In the genomic region with DNA sequence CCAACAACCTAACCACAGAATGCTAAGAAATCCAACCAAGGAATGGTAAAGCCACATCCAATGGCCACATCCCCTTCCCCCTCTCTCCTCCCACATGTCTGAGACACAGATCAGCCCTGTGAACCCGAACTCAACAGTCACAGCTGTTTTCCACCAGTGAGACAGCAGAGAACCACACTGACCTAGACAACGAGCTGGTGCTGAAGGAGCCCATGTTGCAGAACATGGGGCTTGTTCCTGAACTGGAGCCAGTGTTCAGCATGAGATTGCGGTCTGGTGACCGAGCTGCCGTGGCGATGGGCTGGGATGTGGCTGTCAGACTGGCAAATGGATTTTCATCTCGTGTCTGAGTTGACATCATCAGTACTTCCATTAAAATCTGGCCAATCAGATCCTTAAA, we compare ENCODE assay signal across 28 mouse cellular contexts. TPM values are rescaled to one million over a fixed set of nuclear protein-coding genes. Genes with fewer than 3 reads are reported as not detected.
DNase-seq lines count a peak whose midpoint lies in the region; ATAC-seq and TF ChIP-seq lines count a peak whose summit lies in the region.
"Had no signal": no experiment of that assay in that cellular context is flagged by ENCODE, and none has a peak within 500 bp of the region (broad histone marks: within the 10 kb centered on the region; RNA-seq: fewer than 3 reads in every experiment).

No protein-coding gene starts in this region.

- TF ChIP-seq EP300 in stomach, postnatal 0 days (optimal IDR thresholded peaks at IDR 0.05), result no peak

- no peak for TF ChIP-seq CTCF in stomach, postnatal 0 days (IDR thresholded peaks at IDR 0.05; ENCODE audit: low read depth)

- ATAC-seq in embryonic facial prominence, embryonic 14.5 days (ENCODE audit: low read depth), result peak; percentile 27; the same call in 1 of the 2 replicates
- no peak for ATAC-seq in limb, embryonic 13.5 days (ENCODE audit: low FRiP score, low read depth)
- peak; percentile 6; the same call in 1 of the 2 replicates for ATAC-seq in stomach, embryonic 14.5 days (ENCODE audit: insufficient number of reproducible peaks, insufficient read depth, low FRiP score, low read depth)
- ATAC-seq in stomach, postnatal 0 days (ENCODE audit: low FRiP score, low TSS enrichment), result no peak; the same call in 1 of the 2 replicates
- ATAC-seq: forebrain, embryonic 14.5 days; intestine, postnatal 0 days; liver, embryonic 12.5 days; midbrain, embryonic 15.5 days had no signal

- WGBS in embryonic facial prominence, embryonic 14.5 days, result 83% methylated on average over 7 of the region's 7 CpGs
- WGBS in embryonic facial prominence, embryonic 10.5 days, result 91% methylated on average over 7 of the region's 7 CpGs
- WGBS in limb, embryonic 13.5 days, result 86% methylated on average over 7 of the region's 7 CpGs
- 87% methylated on average over 7 of the region's 7 CpGs for WGBS in limb, embryonic 10.5 days
- 70% methylated on average over 7 of the region's 7 CpGs for WGBS in stomach, embryonic 14.5 days
- WGBS in stomach, postnatal 0 days, result 73% methylated on average over 7 of the region's 7 CpGs

- no peaks in the 10 kb centered on the region for H3K9me3 ChIP-seq in embryonic facial prominence, embryonic 14.5 days (ENCODE audit: control insufficient read depth, low read length)
- H3K9me3 ChIP-seq in embryonic facial prominence, embryonic 10.5 days, result no peaks in the 10 kb centered on the region
- H3K9me3 ChIP-seq in limb, embryonic 13.5 days, result no peaks in the 10 kb centered on the region; the same call in 1 of the 2 replicates
- no peaks in the 10 kb centered on the region for H3K9me3 ChIP-seq in limb, embryonic 10.5 days (replicated peaks)
- no peaks in the 10 kb centered on the region for H3K9me3 ChIP-seq in stomach, embryonic 14.5 days (ENCODE audit: control insufficient read depth, low read depth, low read length)
- no peaks in the 10 kb centered on the region for H3K9me3 ChIP-seq in stomach, postnatal 0 days (ENCODE audit: control insufficient read depth, low read length)
- H3K9me3 ChIP-seq: embryonic facial prominence, embryonic 13.5 days; G1E; heart, embryonic 10.5 days; limb, embryonic 12.5 days; liver, embryonic 12.5 days; midbrain, embryonic 15.5 days; stomach, embryonic 15.5 days had no signal

- no peaks in the 10 kb centered on the region for H3K27me3 ChIP-seq in embryonic facial prominence, embryonic 14.5 days (replicated peaks; ENCODE audit: control insufficient read depth, insufficient read depth, low read length)
- H3K27me3 ChIP-seq in embryonic facial prominence, embryonic 10.5 days (replicated peaks; ENCODE audit: low read depth, poor library complexity, severe bottlenecking), result no peaks in the 10 kb centered on the region
- H3K27me3 ChIP-seq in limb, embryonic 13.5 days, result no peaks in the 10 kb centered on the region
- no peaks in the 10 kb centered on the region for H3K27me3 ChIP-seq in limb, embryonic 10.5 days (ENCODE audit: low read depth, poor library complexity, severe bottlenecking)
- no peaks in the 10 kb centered on the region for H3K27me3 ChIP-seq in stomach, embryonic 14.5 days (ENCODE audit: control insufficient read depth, insufficient read depth, low read length)
- H3K27me3 ChIP-seq in stomach, postnatal 0 days (ENCODE audit: control insufficient read depth, insufficient read depth, low read length), result no peaks in the 10 kb centered on the region
- H3K27me3 ChIP-seq: CH12.LX; embryonic facial prominence, embryonic 13.5 days; limb, embryonic 12.5 days; liver, embryonic 12.5 days; midbrain, embryonic 15.5 days; stomach, embryonic 15.5 days had no signal

- no peak overlapping the region for H3K4me2 ChIP-seq in embryonic facial prominence, embryonic 14.5 days (ENCODE audit: low read depth, low read length)
- H3K4me2 ChIP-seq in limb, embryonic 13.5 days (replicated peaks), result no peak overlapping the region
- H3K4me2 ChIP-seq in stomach, embryonic 14.5 days (replicated peaks; ENCODE audit: low read depth, low read length), result no peak overlapping the region
- H3K4me2 ChIP-seq in stomach, postnatal 0 days (replicated peaks; ENCODE audit: low read depth), result no peak overlapping the region
- H3K4me2 ChIP-seq: embryonic facial prominence, embryonic 13.5 days; limb, embryonic 12.5 days; liver, embryonic 12.5 days; midbrain, embryonic 15.5 days; stomach, embryonic 15.5 days had no signal

- no peak overlapping the region for H3K9ac ChIP-seq in embryonic facial prominence, embryonic 14.5 days (ENCODE audit: low read depth, low read length)
- H3K9ac ChIP-seq in limb, embryonic 13.5 days, result no peak overlapping the region
- H3K9ac ChIP-seq in stomach, embryonic 14.5 days (replicated peaks; ENCODE audit: low read depth, low read length), result no peak overlapping the region
- H3K9ac ChIP-seq in stomach, postnatal 0 days (ENCODE audit: low read length), result no peak overlapping the region
- H3K9ac ChIP-seq: embryonic facial prominence, embryonic 13.5 days; limb, embryonic 12.5 days; liver, embryonic 12.5 days; midbrain, embryonic 15.5 days; stomach, embryonic 15.5 days had no signal

- no peak for DNase-seq in embryonic facial prominence, embryonic 14.5 days (ENCODE audit: low spot score)
- DNase-seq in embryonic facial prominence, embryonic 10.5 days (ENCODE audit: low spot score), result no peak
- no peak for DNase-seq in limb, embryonic 10.5 days (ENCODE audit: low spot score)
- no peak for DNase-seq in stomach, postnatal 0 days (ENCODE audit: low spot score)
- no peak for DNase-seq in right cerebral cortex, adult 18-20 months
- DNase-seq: adrenal gland, adult 2 months; B cell, adult 2 months; cerebellum, adult 8-10 months; gastrocnemius, postnatal 10 days; heart, postnatal 4 days; kidney, postnatal 25 days; right cerebral cortex, postnatal 4 days; thymus, adult 18-20 months; thymus, postnatal 36 days had no signal

- no peak overlapping the region for H3K4me3 ChIP-seq in embryonic facial prominence, embryonic 14.5 days (ENCODE audit: low read depth, low read length)
- H3K4me3 ChIP-seq in embryonic facial prominence, embryonic 10.5 days, result no peak overlapping the region
- no peak overlapping the region for H3K4me3 ChIP-seq in limb, embryonic 13.5 days
- H3K4me3 ChIP-seq in limb, embryonic 10.5 days, result no peak overlapping the region
- no peak overlapping the region for H3K4me3 ChIP-seq in stomach, embryonic 14.5 days (ENCODE audit: low read depth, low read length)
- H3K4me3 ChIP-seq in stomach, postnatal 0 days (ENCODE audit: low read depth, low read length), result no peak overlapping the region
- H3K4me3 ChIP-seq: embryonic facial prominence, embryonic 13.5 days; heart, embryonic 10.5 days; layer of hippocampus, adult 2 months; limb, embryonic 12.5 days; liver, embryonic 12.5 days; midbrain, embryonic 15.5 days; stomach, embryonic 15.5 days had no signal

- H3K36me3 ChIP-seq in embryonic facial prominence, embryonic 14.5 days (ENCODE audit: control insufficient read depth, insufficient read depth, low read length), result peaks cover 89% of the 10 kb centered on the region
- H3K36me3 ChIP-seq in embryonic facial prominence, embryonic 10.5 days (replicated peaks), result peaks cover 99% of the 10 kb centered on the region
- peaks cover 96% of the 10 kb centered on the region for H3K36me3 ChIP-seq in limb, embryonic 13.5 days
- peaks cover 98% of the 10 kb centered on the region for H3K36me3 ChIP-seq in limb, embryonic 10.5 days
- H3K36me3 ChIP-seq in stomach, embryonic 14.5 days (ENCODE audit: control insufficient read depth, insufficient read depth, low read length), result peaks cover 62% of the 10 kb centered on the region
- H3K36me3 ChIP-seq in stomach, postnatal 0 days (ENCODE audit: control insufficient read depth, insufficient read depth, low read length), result peaks cover 17% of the 10 kb centered on the region

- no peaks in the 10 kb centered on the region for H3K4me1 ChIP-seq in embryonic facial prominence, embryonic 14.5 days (ENCODE audit: control insufficient read depth, insufficient read depth, low read length)
- peaks cover 14% of the 10 kb centered on the region for H3K4me1 ChIP-seq in embryonic facial prominence, embryonic 10.5 days
- no peaks in the 10 kb centered on the region for H3K4me1 ChIP-seq in limb, embryonic 13.5 days
- H3K4me1 ChIP-seq in limb, embryonic 10.5 days, result peaks cover 13% of the 10 kb centered on the region
- H3K4me1 ChIP-seq in stomach, embryonic 14.5 days (ENCODE audit: control insufficient read depth, insufficient read depth, low read length), result no peaks in the 10 kb centered on the region
- H3K4me1 ChIP-seq in stomach, postnatal 0 days (replicated peaks; ENCODE audit: control insufficient read depth, insufficient read depth), result no peaks in the 10 kb centered on the region
- H3K4me1 ChIP-seq: limb, embryonic 12.5 days; liver, embryonic 12.5 days; stomach, embryonic 15.5 days had no signal

- H3K27ac ChIP-seq in embryonic facial prominence, embryonic 14.5 days (replicated peaks; ENCODE audit: low read depth, low read length), result no peak overlapping the region
- no peak overlapping the region for H3K27ac ChIP-seq in embryonic facial prominence, embryonic 10.5 days (replicated peaks)
- H3K27ac ChIP-seq in limb, embryonic 13.5 days, result peak overlapping the region; percentile 33; the same call in 1 of the 2 replicates
- H3K27ac ChIP-seq in limb, embryonic 10.5 days, result no peak overlapping the region
- H3K27ac ChIP-seq in stomach, embryonic 14.5 days (ENCODE audit: low read length), result no peak overlapping the region
- H3K27ac ChIP-seq in stomach, postnatal 0 days (replicated peaks), result no peak overlapping the region
- H3K27ac ChIP-seq: heart, embryonic 10.5 days; layer of hippocampus, adult 2 months; limb, embryonic 12.5 days; liver, embryonic 12.5 days; macrophage; midbrain, embryonic 15.5 days had no signal

RNA-seq across cellular contexts. Expression of gene Ube4b, which starts 45.5 kb away (rescaled TPM):
- 42.2 and 43.7 TPM in 2 replicates for polyA plus RNA-seq in embryonic facial prominence, embryonic 14.5 days (2014; fragmentation: Nextera tagmentation; extraction: Ambion mirVana)
- polyA plus RNA-seq in embryonic facial prominence, embryonic 10.5 days (2016; fragmentation: Nextera tagmentation; extraction: Ambion mirVana), result 65.5 and 71.8 TPM in 2 replicates
- 47.5 and 53.9 TPM in 2 replicates for polyA plus RNA-seq in limb, embryonic 13.5 days (2015; fragmentation: Nextera tagmentation; extraction: Ambion mirVana)
- polyA plus RNA-seq in limb, embryonic 10.5 days (2016; fragmentation: Nextera tagmentation; extraction: Ambion mirVana), result 72.2 and 76.4 TPM in 2 replicates
- 41.7 and 44.3 TPM in 2 replicates for polyA plus RNA-seq in stomach, embryonic 14.5 days (2014; fragmentation: Nextera tagmentation; extraction: Ambion mirVana)
- 14.4 and 15.8 TPM in 2 replicates for polyA plus RNA-seq in stomach, postnatal 0 days (2015; fragmentation: Nextera tagmentation; extraction: Ambion mirVana)

Comparison
In these comparisons a context has a peak if more than half of its experiments do, and no peak if none do; other contexts are left out.
1. ATAC-seq: peak in embryonic facial prominence, embryonic 14.5 days (single experiment) and stomach, embryonic 14.5 days (single experiment); none in limb, embryonic 13.5 days (single experiment) and stomach, postnatal 0 days (single experiment).